Mouse (Mus musculus) hindlimb bud, embryonic 11.5 days (tissue): ENCODE results near the gene Sh3bgrl.

Source experiments
- DNase-seq: peaks from one replicate; pipeline ENCODE4 v3.0.0-alpha.2; 2012; ENCODE audit warnings: low read depth, low spot score; ENCODE audit errors: extremely low spot score

Sh3bgrl gene

DNA sequence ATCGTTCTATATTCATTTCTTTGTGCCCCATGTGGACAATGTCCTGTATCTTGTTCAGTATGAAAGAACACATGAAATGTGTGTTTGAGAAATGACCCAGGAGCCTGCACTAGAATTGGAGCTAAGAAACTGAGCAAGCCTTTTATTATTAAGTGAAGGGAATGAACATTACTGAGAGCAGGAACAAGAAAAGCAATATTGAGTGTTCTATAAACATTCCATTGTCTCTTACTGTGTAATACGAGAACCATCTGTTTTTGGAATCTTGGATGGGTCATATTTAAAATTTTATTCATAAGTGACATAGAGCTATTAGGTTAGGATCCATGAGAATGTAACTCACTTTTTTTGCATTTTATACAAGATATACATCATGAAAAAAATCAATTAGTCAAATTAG is 36.7 kb downstream of the Sh3bgrl start:
- no peak for DNase-seq

DNA sequence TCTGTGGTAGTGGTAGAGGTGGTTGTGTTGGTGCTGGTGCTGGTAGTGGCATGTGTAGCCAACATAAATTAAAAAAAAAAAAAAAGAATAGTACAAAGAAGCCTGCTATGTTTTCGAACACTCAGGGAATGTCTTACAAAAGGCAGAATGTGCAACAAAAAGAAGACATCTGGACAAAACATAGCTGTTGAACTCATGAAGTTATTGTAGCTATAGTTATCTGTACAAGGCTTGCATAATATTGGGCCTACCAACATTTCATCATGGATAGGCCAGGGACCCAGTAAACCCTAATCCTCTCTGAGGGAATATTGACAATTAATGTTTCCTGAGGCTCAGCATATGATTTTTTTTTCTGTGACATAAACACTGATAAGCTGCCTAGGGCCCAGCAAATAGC is 37.3 kb downstream of the Sh3bgrl start:
- no peak for DNase-seq

DNA sequence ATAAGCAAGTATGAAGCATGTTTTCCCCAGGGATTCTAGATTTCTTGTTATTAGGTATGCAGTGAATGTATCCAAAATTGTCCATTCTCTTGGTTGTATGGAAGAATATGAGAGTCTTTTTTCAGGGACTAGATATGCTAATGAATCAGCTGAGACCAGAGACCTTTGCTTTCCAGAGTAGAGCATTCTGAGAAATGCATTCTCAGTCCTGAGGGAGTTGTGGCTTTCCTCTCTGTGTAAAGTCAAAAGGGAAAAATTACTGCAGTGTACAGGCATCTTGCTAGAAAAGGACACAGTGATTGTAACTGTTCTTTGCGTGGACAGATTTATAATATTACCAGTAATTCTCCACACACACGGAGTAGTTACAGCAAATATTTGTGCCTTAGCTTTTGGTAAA is 38.3 kb downstream of the Sh3bgrl start:
- DNase-seq, result no peak

DNA sequence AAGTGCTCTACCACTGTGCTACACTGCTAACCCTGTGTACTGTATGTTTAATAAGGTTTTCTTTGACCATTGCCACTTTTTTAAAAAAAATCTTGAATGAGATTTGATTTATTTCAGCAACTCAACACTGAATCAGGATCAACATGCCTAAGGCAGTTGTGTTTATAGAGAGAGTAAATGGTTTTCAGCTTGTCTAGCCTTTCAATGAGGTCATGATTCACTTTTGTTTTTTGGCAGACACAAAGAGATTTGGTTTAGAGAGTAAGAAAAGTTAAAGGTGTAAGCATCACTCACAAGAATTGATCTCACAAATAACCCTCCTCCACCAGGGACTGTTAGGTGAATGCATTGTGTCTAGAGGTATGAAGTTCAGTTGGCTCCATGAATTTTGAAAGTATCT is 41.1 kb downstream of the Sh3bgrl start:
- DNase-seq, result no peak

DNA sequence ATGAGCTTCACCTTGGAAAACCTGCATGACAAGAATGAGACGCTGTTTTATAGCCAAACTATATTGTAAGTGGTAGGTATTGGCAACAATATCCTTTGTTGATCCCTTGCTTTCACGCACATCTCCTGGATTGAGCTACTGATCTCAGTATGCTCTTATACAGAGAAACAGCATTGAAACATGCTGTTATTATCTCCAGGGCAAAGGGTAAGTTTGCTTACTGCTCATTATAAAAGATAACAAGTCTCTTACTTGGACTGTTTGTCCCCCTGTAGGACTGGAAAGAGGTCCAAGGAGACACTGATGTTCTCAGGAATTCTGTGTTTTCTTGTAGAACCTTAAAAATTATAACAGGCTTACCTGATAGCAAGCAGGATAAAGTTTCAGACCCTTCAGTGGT is 41.7 kb downstream of the Sh3bgrl start:
- DNase-seq, result no peak

GRCm38 (mm10) chrX:109137295-109137694 is 42.1 kb downstream of the Sh3bgrl start:
- no peak for DNase-seq

GRCm38 (mm10) chrX:109141337-109141870 is 46.2 kb downstream of the Sh3bgrl start:
- no peak for DNase-seq

DNA sequence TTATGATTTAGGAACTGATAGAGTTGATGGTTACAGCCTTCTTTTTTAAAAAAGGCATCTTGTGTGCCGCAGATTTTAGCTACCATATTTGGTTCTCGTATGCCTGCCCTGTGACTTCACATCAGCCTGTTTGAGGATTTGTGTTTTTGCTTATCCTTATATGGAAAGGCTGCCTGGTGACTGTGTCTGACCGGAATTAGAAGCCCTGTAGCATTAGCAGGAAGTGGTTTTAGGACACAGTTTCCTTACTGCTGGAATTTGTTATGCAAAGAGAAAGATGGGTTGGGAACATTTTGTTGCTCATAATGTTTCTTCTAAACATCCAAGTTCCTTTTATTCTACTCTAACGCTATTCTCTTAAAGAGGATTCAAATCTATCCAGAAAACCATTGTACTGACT is 47.1 kb downstream of the Sh3bgrl start:
- no peak for DNase-seq

GRCm38 (mm10) chrX:109145779-109146178 is 50.6 kb downstream of the Sh3bgrl start:
- DNase-seq, result no peak

- DNase-seq, result no peak
Measured at GRCm38 (mm10) chrX:109147108-109147507, 51.9 kb downstream of the Sh3bgrl start.

DNA sequence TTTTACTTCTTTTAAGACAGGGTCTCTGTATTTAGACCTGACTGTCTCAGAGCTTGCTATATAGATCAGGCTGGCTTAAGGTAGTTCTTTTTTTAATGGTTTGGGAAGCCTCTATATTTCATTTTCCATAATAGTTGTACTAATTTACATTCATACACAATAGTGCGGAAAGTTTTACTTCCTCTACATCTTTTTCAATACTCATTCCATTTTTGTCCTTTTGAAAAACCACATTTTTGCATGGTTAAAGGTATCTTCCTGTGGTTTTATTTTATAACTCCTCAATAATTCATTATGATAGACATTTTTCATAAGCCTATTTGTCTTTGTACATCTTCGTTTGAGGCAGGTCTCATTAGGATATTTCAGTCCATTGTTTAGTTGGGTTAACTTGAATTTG is 56.1 kb downstream of the Sh3bgrl start:
- DNase-seq, result no peak

DNA sequence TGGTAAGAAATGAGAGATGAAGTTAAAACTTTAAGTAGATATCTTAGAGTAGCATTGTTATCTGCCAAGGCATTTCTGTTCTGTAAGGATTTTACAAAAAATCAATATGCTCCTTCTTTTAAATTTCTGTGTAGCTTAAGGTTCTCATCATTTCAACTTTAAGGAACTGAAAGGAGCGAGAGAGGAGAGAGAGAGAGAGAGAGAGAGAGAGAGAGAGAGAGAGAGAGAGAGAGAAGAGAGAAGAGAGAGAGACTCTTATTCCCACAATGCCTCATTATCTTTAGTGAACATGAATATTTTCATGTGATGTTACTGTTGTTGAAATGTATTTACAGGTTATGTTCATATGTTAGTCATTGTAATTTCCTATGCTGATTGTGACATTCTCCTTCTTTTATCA is 65.2 kb downstream of the Sh3bgrl start:
- DNase-seq, result no peak

GRCm38 (mm10) chrX:109160901-109161300 is 65.7 kb downstream of the Sh3bgrl start:
- DNase-seq, result no peak

GRCm38 (mm10) chrX:109175038-109175437 is 79.9 kb downstream of the Sh3bgrl start:
- DNase-seq, result no peak

DNA sequence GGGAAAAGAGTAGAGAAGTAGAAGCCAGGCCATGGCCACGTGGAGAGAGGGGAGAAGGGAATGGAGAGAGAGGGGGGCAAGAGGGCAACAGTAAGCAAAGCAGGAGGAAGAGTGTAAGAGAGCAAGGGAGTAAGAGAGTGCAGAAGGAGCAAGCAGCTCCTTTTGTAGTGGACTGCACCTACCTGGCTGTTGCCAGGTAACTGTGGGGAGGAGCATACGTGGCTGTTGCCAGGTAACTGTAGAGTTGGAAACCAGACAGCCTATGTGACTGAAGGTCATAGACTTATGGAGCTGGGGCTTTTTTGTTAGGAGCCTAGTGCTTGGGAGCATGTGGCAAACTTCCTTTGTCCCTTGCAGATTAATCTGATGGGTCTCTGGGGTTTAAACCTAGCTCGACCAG is 80.3 kb downstream of the Sh3bgrl start:
- DNase-seq, result no peak

DNA sequence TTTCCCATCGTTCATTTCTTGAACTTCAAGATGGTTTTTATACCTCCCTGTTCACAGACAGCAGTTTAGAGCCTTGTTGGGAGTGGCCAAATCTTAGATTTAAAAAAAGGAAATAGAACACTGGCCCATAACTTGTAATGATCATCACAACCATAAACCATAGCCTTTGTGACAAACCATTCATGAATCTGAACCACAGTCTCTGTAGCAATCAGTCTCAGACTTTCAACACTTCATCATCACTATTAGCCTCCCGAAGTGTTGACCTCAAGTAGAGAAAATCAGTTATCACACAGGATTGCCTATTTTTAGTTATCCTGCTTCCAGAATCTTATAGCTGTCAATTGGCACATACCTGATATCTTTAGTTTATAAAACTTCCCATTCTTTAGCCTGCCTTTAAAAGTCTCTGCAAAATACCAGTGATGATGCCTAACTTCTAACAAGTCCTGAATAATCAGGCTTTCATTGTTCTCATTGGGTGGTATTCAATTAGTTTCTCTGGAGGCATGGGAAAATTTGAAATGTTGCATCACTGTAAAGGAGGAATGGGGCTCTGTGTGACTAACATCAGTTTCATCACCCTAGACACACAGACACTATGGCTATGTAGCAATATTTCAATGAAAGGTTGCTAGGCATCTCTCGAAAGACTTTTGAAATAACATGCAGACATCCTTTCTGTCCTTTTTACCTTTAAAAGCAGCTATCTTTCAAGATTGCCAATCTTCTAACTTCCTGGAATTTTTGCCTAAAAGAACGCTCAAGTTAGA is 89.7 kb downstream of the Sh3bgrl start:
- DNase-seq, result no peak

- DNase-seq, result no peak
Measured at GRCm38 (mm10) chrX:109189607-109190006, 94.4 kb downstream of the Sh3bgrl start.

- DNase-seq, result no peak
Measured at GRCm38 (mm10) chrX:109190969-109191368, 95.8 kb downstream of the Sh3bgrl start.

GRCm38 (mm10) chrX:109191436-109191835 is 96.3 kb downstream of the Sh3bgrl start:
- DNase-seq, result no peak

DNA sequence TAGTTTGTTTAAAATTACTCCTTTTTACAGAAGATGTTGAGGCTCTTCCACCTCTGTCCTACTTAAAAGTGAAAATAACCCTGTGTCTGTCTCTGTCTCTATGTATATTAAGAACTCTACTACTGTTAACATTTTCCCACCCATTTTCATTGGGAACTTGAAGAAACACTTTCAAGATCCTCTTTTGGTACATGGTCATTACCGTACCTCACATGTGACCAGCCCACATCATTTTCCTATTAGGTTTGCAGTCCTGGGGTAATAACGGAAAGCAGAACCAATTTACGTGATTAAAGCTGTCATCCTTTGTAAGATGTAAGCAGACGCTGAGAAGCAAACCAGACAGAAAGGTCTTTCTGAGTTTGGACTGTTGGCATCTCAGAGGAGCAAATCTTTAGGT is 101.3 kb downstream of the Sh3bgrl start, which contains the start of gene Gm6377:
Gm6377 (plus strand) TSS at position 289 of the 400 bp plus-strand sequence.
- no peak for DNase-seq

- DNase-seq, result no peak
Measured at GRCm38 (mm10) chrX:109207843-109208242, 112.7 kb downstream of the Sh3bgrl start.

- DNase-seq, result no peak
Measured at GRCm38 (mm10) chrX:109228720-109229119, 133.6 kb downstream of the Sh3bgrl start.
